ENCODE assay signal across 33 mouse cellular contexts in the genomic region with DNA sequence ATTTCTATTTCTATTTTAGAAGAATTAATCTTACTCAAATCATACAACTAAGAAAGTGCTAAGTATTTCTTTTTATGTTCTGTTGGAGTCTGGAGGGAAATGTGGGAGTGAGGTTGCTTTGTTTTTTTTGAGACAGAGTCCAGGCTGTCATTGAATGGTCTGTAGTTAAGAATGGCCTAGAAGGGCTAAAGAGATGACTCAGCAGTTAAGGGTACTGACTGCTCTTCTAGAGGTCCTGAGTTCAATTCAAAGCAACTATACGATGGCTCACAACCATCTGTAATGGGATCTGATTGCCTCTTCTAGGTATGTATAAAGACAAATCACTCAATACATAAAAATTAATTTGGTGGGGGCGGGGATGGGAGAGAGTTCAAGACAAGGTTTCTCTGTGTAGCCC. TPM values are rescaled to one million over a fixed set of nuclear protein-coding genes. Genes with fewer than 3 reads are reported as not detected.
"Had no signal": no experiment of that assay in that cellular context is flagged by ENCODE, and none has a peak within 500 bp of the region (broad histone marks: within the 10 kb centered on the region; RNA-seq: fewer than 3 reads in every experiment).

No protein-coding gene starts in this region.

- H3K27me3 ChIP-seq: heart, embryonic 13.5 days; heart, embryonic 15.5 days; hindbrain, embryonic 13.5 days; hindbrain, embryonic 15.5 days; kidney, embryonic 15.5 days; limb, embryonic 12.5 days had no signal

- DNase-seq: gastrocnemius, postnatal 14 days; gastrocnemius, postnatal 36 days; heart, postnatal 14 days; heart, postnatal 36 days; kidney, adult 11 months; kidney, adult 2 months; kidney, adult 9 months; kidney, postnatal 14 days; kidney, postnatal 36 days; layer of hippocampus, adult 9-11 months; layer of hippocampus, postnatal 36 days had no signal

- H3K9me3 ChIP-seq: heart, embryonic 10.5 days; heart, embryonic 13.5 days; heart, embryonic 15.5 days; hindbrain, embryonic 13.5 days; hindbrain, embryonic 15.5 days; kidney, embryonic 15.5 days; limb, embryonic 10.5 days; limb, embryonic 12.5 days had no signal

- H3K4me2 ChIP-seq: heart, embryonic 13.5 days; heart, embryonic 15.5 days; hindbrain, embryonic 13.5 days; hindbrain, embryonic 15.5 days; kidney, embryonic 15.5 days; limb, embryonic 12.5 days had no signal

- ATAC-seq: hindbrain, postnatal 0 days; intestine, embryonic 16.5 days had no signal

- H3K4me3 ChIP-seq: heart, embryonic 10.5 days; heart, embryonic 13.5 days; heart, embryonic 15.5 days; hindbrain, embryonic 13.5 days; hindbrain, embryonic 15.5 days; kidney, embryonic 15.5 days; left cerebral cortex, adult 2 months; limb, embryonic 10.5 days; limb, embryonic 12.5 days had no signal

- H3K27ac ChIP-seq: heart, embryonic 10.5 days; heart, embryonic 13.5 days; heart, embryonic 15.5 days; hindbrain, embryonic 13.5 days; hindbrain, embryonic 15.5 days; hindbrain, postnatal 0 days; kidney, embryonic 15.5 days; kidney, postnatal 0 days; left cerebral cortex, adult 2 months; limb, embryonic 10.5 days; limb, embryonic 12.5 days; liver, embryonic 14.5 days had no signal

- H3K9ac ChIP-seq: heart, embryonic 13.5 days; heart, embryonic 15.5 days; hindbrain, embryonic 13.5 days; hindbrain, embryonic 15.5 days; kidney, embryonic 15.5 days; limb, embryonic 12.5 days; liver, embryonic 14.5 days had no signal

RNA-seq across cellular contexts. Expression of a gene that starts 22.3 kb away (rescaled TPM):
- total RNA-seq: gastrocnemius, adult 18-20 months; gastrocnemius, adult 8-10 months; gastrocnemius, postnatal 14 days; gastrocnemius, postnatal 36 days; heart, postnatal 14 days; heart, postnatal 36 days; hematopoietic stem cell, adult 5-6 weeks; hindbrain, postnatal 0 days; layer of hippocampus, adult 18-20 months; layer of hippocampus, adult 8-10 months; layer of hippocampus, postnatal 14 days; layer of hippocampus, postnatal 36 days; left cerebral cortex, adult 2 months; left cerebral cortex, postnatal 14 days; left cerebral cortex, postnatal 36 days had no signal
- polyA plus RNA-seq: gonadal fat pad, adult 2 months; heart, embryonic 10.5 days; heart, embryonic 13.5 days; heart, embryonic 15.5 days; hindbrain, embryonic 13.5 days; hindbrain, embryonic 15.5 days; limb, embryonic 10.5 days; limb, embryonic 12.5 days; liver, embryonic 14.5 days had no signal
